Mouse (Mus musculus) stomach, embryonic 14.5 days (tissue): ENCODE measurements around the gene Gtdc1. TPM values are rescaled to one million over a fixed set of nuclear protein-coding genes. Genes with fewer than 3 reads are reported as not detected.
A peak's percentile ranks its signal among the peaks of the same experiment; 100 is the strongest.

ENCODE experiments used
- ATAC-seq: fragments of 200-750 bp; cut with Nextera tagmentation; 2 replicates; pipeline ENCODE4 v1.8.0; 2017; ENCODE audit warnings: low read depth, moderate TSS enrichment; ENCODE audit not compliant: insufficient number of reproducible peaks, insufficient read depth, low FRiP score
- H3K27ac ChIP-seq: fragments of 300-500 bp; sonication (generic); 2 replicates; pipeline ENCODE4 v1.5.1; 2014; ENCODE audit warnings: mild to moderate bottlenecking, low read length, moderate library complexity, mixed read lengths
- H3K27me3 ChIP-seq: fragments of 300-500 bp; sonication (generic); 2 replicates; pipeline ENCODE4 v1.6.1; 2014; ENCODE audit warnings: low read length, control low read depth, mixed read lengths; ENCODE audit not compliant: control insufficient read depth, insufficient read depth
- H3K36me3 ChIP-seq: fragments of 300-500 bp; sonication (generic); 2 replicates; pipeline ENCODE4 v1.6.1; 2014; ENCODE audit warnings: mild to moderate bottlenecking, control low read depth, low read length, moderate library complexity, mixed read lengths; ENCODE audit not compliant: control insufficient read depth, insufficient read depth
- H3K4me1 ChIP-seq: fragments of 300-500 bp; sonication (generic); 2 replicates; pipeline ENCODE4 v1.6.1; 2014; ENCODE audit warnings: low read length, control low read depth, mixed read lengths; ENCODE audit not compliant: control insufficient read depth, insufficient read depth
- H3K4me2 ChIP-seq: fragments of 300-500 bp; sonication (generic); replicated peaks from 2 replicates; pipeline ENCODE4 v1.6.1; 2014; ENCODE audit warnings: low read depth, low read length, control low read depth
- H3K4me3 ChIP-seq: fragments of 300-500 bp; sonication (generic); 2 replicates; pipeline ENCODE4 v1.5.1; 2014; ENCODE audit warnings: low read depth, low read length, control low read depth
- H3K9ac ChIP-seq: fragments of 300-500 bp; sonication (generic); replicated peaks from 2 replicates; pipeline ENCODE4 v1.6.1; 2014; ENCODE audit warnings: low read depth, mild to moderate bottlenecking, control low read depth, low read length, moderate library complexity, mixed read lengths
- H3K9me3 ChIP-seq: fragments of 300-500 bp; sonication (generic); 2 replicates; pipeline ENCODE4 v1.6.1; 2016; ENCODE audit warnings: low read depth, low read length, control low read depth; ENCODE audit not compliant: control insufficient read depth
- WGBS: fragments of 180-500 bp; shearing (Covaris S2); extraction: QIAGEN DNeasy Blood & Tissue Kit; methylation state at CpG from one replicate; pipeline ENCODE4 v1.1.7; 2014; 5-methylcytosine and 5-hydroxymethylcytosine counted together
- polyA plus RNA-seq: library from polyadenylated mRNA; unstranded; fragments of >200 nt; fragmentation: Nextera tagmentation; extraction: Ambion mirVana; gene quantifications from 2 replicates; pipeline ENCODE4 v1.2.1, GENCODE M21; 2014

Gene Gtdc1
- polyA plus RNA-seq, 1 experiment from 2014 or later: 15.9 TPM

DNA sequence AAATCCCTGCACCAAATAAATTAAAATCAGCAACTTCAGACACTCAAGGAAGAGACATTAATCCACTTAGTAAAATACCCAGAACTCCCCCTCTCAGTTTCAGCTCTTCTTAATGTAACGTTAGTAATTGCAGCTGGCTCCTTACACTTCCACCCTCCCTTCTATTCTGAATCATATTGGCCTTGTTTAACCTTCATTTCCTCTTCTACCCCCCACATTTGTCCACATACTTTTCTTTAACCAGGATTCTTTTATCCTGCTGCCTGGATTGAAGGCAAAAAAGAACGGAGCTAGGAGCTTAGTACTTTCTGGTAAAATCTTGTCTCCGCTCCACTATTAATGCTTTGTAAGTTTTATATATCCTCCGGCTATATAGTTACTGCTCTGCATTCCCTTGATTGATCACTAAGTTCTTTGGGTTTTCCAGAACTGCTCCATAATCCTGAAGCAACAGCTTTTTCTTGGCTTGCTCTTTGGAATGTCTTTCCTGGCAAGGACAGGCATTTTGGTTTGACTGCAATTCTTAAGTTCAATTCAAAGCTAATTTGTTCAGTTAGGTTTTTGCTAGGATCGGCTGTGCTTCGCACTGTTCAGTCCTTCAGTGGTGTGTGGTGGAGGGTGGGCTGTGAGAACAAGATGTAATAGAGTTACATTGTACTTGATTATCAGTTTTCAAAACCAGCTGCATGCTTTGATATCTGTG is 368.1 kb downstream of the Gtdc1 start:
- Histone ChIP-seq H3K9me3 (no peaks in the 10 kb centered on the region), H3K27ac (peak overlapping the region; percentile 89), H3K4me3 (no peak overlapping the region), H3K36me3 (no peaks in the 10 kb centered on the region), H3K4me1 (0 out of 2 replicates have a peak, but pooled peaks cover 11% of the 10 kb centered on the region), H3K9ac (no peak overlapping the region), H3K4me2 (no peak overlapping the region), H3K27me3 (no peaks in the 10 kb centered on the region)
- peak; percentile 46; the same call in 1 of the 2 replicates for ATAC-seq
- 38% methylated on average over 6 of the region's 6 CpGs for WGBS

DNA sequence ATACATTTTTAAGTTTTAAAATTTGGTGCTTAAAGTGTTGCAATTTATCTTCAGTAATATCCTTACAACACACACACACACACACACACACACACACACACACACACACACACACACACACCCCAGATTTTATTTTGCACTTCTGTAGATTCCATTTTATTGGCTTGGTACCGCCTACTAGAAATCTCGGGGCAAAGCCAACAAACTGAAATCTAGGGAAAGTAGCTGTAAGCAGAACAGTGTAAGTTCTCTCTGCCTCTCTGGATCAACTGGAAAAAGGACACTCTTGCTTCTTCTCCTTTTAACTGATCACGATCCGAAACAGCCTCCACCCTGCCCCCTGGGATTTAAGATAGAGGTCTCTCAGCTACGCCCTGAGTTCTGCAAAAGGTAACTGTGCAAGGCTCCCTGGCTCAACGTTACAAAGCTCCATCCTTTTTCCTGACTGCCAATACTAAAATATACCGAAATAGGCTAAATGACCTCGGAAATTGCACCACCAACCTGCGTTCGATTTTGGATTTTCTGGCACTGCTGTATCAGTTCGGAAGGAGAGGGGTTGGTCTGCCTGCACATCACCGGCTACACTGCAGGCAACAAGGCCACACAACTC is 369.7 kb downstream of the Gtdc1 start:
- Histone ChIP-seq H3K4me1 (0 out of 2 replicates have a peak, but pooled peaks cover 11% of the 10 kb centered on the region), H3K4me2 (peak overlapping the region; percentile 70), H3K4me3 (no peak overlapping the region), H3K27me3 (no peaks in the 10 kb centered on the region), H3K9me3 (no peaks in the 10 kb centered on the region), H3K9ac (peak overlapping the region; percentile 73; the same call in 1 of the 2 replicates), H3K36me3 (no peaks in the 10 kb centered on the region), H3K27ac (peak overlapping the region; percentile 89; the same call in 1 of the 2 replicates)
- WGBS: 56% methylated on average over 12 of the region's 12 CpGs
- no peak for ATAC-seq

DNA sequence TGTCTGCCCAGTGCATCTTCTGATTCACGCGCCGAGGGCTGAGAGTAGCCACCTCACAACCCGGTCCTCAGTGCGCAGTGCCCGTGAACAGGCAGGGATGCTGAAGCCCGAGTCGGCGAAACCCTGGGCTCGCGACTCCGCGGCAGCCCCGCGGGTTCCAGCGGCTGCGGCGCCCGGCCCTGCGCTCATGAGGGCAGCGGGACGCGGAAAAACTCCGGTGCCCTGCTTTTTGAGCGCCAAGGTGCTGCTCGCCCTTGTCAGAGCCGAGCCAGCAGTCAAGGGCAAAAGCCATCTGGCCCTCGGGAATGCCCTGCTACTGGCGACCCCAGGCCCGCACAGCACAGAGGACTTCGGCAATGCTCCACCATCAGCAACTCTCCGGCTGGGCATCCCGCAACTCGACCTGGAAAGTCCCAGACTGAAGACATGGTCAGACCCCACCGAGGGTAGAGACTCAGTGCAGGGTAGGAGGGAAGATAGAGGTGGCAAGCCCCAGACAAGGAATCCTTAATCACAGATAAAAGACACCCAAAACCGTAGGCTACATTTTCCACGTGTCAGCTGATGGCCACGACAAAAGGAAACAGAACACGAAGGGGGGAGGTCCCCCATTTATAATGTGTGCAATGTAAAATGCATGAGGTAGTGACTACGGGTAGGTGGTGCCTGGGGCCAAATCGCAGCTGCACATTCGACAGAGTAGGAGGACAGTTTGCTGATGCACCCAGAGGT is 370.4 kb downstream of the Gtdc1 start:
- Histone ChIP-seq H3K36me3 (no peaks in the 10 kb centered on the region), H3K4me2 (peak overlapping the region; percentile 70), H3K27ac (peak overlapping the region; percentile 89), H3K27me3 (no peaks in the 10 kb centered on the region), H3K4me3 (peak overlapping the region; percentile 34), H3K9ac (peak overlapping the region; percentile 73), H3K4me1 (0 out of 2 replicates have a peak, but pooled peaks cover 11% of the 10 kb centered on the region), H3K9me3 (no peaks in the 10 kb centered on the region)
- peak; percentile 53; the same call in 1 of the 2 replicates for ATAC-seq
- WGBS: 2% methylated on average over 42 of the region's 42 CpGs

DNA sequence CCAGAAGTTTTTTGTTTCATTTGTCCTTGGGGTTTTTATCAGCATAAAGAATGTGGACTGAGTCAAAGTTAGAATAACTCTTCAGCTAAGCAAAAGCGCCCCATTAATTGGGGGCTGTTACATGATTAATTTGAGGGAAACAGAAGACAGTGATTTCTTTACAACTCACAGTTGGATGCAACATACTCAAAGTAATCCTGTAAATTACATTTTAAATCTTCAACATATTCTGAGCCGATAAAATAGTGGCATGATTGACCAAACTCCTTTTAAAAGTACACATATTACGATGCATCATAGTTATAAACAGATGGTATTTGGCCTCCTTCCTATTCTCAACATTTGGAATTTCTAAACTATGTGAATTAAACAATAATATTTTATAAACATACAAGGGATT is 372.7 kb downstream of the Gtdc1 start:
- 44% methylated on average over 3 of the region's 3 CpGs for WGBS
- Histone ChIP-seq H3K27me3 (no peaks in the 10 kb centered on the region), H3K9ac (no peak overlapping the region), H3K27ac (no peak overlapping the region; the same call in 1 of the 2 replicates), H3K4me2 (no peak overlapping the region), H3K9me3 (no peaks in the 10 kb centered on the region), H3K4me1 (0 out of 2 replicates have a peak, but pooled peaks cover 11% of the 10 kb centered on the region), H3K36me3 (no peaks in the 10 kb centered on the region), H3K4me3 (no peak overlapping the region)
- ATAC-seq: no peak

GRCm38 (mm10) chr2:44549311-44549710 is 378.1 kb downstream of the Gtdc1 start:
- Histone ChIP-seq H3K27ac (no peak overlapping the region), H3K9ac (no peak overlapping the region), H3K27me3 (no peaks in the 10 kb centered on the region), H3K4me2 (no peak overlapping the region), H3K4me1 (no peaks in the 10 kb centered on the region), H3K4me3 (no peak overlapping the region), H3K9me3 (no peaks in the 10 kb centered on the region), H3K36me3 (no peaks in the 10 kb centered on the region)
- ATAC-seq: no peak
- WGBS: 67% methylated on average over 6 of the region's 6 CpGs

DNA sequence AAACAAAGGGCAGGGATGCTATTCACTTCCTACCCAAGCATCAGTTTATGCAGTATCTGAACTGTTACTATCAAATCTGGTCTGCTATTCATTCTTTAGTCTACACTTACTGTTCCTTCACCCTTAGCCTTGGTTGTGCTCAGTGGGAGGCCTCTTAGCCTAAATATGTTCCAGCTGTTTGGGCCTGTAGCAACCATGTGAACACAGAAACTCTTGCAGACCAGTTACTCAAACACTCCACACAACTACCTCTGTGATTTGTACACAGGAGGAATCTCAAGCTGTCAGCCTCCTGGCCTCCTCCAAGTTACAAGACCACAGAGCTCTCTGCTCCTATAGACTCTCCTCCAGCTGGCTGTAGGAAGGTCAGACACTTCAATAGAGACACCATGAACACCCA is 384.7 kb downstream of the Gtdc1 start:
- ATAC-seq: no peak
- Histone ChIP-seq H3K4me1 (no peaks in the 10 kb centered on the region), H3K9me3 (no peaks in the 10 kb centered on the region), H3K4me2 (no peak overlapping the region), H3K27me3 (no peaks in the 10 kb centered on the region), H3K36me3 (no peaks in the 10 kb centered on the region), H3K9ac (no peak overlapping the region), H3K4me3 (no peak overlapping the region), H3K27ac (no peak overlapping the region)

DNA sequence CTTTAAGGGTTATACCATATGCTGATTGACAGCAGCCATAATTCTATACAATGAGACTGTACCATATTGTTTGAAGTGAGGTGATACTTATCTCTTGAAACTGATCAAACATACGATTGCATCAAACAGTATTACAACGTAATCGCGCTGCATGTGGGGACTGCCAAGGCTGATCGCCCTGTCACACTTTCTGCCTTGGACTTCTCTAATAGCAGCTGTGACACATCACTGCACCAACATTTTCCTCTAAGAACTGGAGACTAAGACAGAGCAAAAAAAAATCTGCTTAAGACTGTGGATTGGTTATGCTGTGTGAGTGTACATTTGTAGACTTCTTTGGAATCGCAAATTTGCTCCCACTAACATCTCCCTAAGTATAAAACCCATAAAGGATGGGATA is 385.7 kb downstream of the Gtdc1 start:
- no peaks in the 10 kb centered on the region for H3K9me3 ChIP-seq
- H3K27ac ChIP-seq: no peak overlapping the region
- H3K4me2 ChIP-seq: no peak overlapping the region
- no peaks in the 10 kb centered on the region for H3K36me3 ChIP-seq
- H3K27me3 ChIP-seq: no peaks in the 10 kb centered on the region
- WGBS: 82% methylated on average over 6 of the region's 6 CpGs
- H3K9ac ChIP-seq: no peak overlapping the region
- H3K4me3 ChIP-seq: no peak overlapping the region
- no peak for ATAC-seq
- no peaks in the 10 kb centered on the region for H3K4me1 ChIP-seq

DNA sequence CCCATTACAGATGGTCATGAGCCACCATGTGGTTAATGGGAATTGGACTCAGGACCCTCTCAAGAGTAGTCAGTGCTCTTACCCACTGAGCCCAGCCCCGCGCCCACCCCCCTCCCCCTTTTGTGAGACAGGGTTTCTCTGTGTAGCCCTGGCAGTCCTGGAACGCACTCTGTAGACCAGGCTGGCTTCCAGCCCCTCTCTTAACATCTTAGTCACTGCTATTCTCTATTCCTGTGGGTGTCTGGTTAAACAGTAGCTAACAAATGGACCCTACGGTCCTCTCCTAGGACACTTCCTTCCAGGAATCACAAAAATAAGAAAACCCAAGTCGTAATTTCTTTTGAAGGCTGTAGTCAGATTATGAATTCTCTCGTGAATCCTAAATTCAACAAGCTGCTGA is 386.6 kb downstream of the Gtdc1 start:
- Histone ChIP-seq H3K27me3 (no peaks in the 10 kb centered on the region), H3K4me3 (no peak overlapping the region), H3K27ac (no peak overlapping the region), H3K4me1 (no peaks in the 10 kb centered on the region), H3K9ac (no peak overlapping the region), H3K4me2 (no peak overlapping the region), H3K9me3 (no peaks in the 10 kb centered on the region), H3K36me3 (no peaks in the 10 kb centered on the region)
- no peak for ATAC-seq
- WGBS: 84% methylated on average over 6 of the region's 6 CpGs
